Mouse (Mus musculus): Measurements from ENCODE around the gene Men1. TPM values are rescaled to one million over a fixed set of nuclear protein-coding genes. Genes with fewer than 3 reads are reported as not detected.
"Not testable (repeated sequence)": the region's sequence is repeated elsewhere in the genome, so short reads cannot be mapped to it uniquely, and the experiment has no call there.

Men1 gene
- total RNA-seq, 4 experiments from 2014 or later: 53.4 to 67.8 (median 64.5) TPM

- DNase-seq: no peak
Measured at GRCm38 (mm10) chr19:6305517-6306115, 29.2 kb upstream of the Men1 start.

DNA sequence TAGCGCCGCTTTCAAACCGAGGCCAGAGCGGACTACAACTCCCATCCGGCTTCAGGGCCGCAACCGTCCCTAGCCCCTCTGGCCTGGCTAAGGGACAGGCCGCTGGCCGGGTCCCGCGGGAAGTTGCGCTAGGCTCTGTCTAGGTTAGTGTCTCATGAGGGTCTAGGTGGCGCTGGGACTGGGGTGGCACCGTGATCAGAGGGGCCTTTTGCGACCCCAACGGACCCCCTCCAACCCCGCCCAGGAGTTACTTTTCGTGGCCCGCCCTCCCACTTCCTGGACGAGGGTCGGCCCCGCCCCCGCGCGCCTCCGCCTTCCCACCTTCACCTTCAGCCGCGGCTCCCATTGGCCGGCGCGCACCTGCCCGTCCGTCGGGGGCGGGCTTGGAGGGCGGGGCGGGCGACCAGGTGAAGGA is 28.6 kb upstream of the Men1 start, which contains the start of gene Cdc42bpg:
TSS of gene Cdc42bpg (plus strand) at position 320 of the 415 bp plus-strand sequence.
- peak; percentile 83 for DNase-seq

GRCm38 (mm10) chr19:6306586-6306985 is 28.2 kb upstream of the Men1 start:
- peak; percentile 66 for DNase-seq

GRCm38 (mm10) chr19:6307733-6308531 is 26.8 kb upstream of the Men1 start:
- no peak for DNase-seq

DNA sequence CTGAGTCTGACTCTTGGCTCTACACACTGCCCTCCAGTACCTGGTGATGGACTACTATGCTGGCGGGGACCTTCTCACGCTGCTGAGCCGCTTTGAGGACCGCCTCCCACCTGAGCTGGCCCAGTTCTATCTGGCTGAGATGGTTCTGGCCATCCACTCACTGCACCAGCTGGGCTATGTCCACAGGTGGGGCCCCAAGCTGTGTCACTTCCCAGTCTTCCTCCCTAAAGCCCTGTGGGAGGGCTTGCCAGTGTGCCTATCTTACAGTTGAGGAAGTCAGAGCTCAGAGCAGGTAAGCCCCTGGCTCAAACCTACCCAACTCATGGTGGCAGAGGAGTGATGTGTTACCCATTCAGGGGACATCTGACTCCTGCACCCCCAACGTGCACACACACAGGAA is 24.6 kb upstream of the Men1 start:
- DNase-seq: no peak

GRCm38 (mm10) chr19:6311783-6312182 is 23.0 kb upstream of the Men1 start:
- not testable (repeated sequence) for DNase-seq

DNA sequence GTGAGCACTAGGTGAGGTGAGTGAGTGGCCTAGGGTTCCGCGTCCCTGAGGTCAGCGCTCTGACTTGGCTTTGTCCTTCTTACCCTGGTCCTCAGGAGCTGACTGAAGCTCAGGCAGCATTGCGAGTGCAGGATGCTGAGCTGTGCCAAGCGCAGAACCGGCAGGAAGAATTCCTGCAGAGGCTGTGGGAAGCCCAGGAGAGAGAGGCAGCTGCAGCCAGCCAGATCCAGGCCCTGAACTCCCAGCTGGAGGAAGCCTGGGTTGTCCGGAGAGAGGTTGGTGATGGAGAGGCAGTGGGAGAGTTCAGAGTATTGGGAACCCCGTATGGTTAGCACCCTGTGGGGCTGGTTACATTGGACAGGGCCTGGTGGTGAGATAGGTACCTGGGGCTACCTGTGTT is 21.0 kb upstream of the Men1 start:
- DNase-seq: no peak

GRCm38 (mm10) chr19:6314513-6314912 is 20.3 kb upstream of the Men1 start:
- DNase-seq: no peak

DNA sequence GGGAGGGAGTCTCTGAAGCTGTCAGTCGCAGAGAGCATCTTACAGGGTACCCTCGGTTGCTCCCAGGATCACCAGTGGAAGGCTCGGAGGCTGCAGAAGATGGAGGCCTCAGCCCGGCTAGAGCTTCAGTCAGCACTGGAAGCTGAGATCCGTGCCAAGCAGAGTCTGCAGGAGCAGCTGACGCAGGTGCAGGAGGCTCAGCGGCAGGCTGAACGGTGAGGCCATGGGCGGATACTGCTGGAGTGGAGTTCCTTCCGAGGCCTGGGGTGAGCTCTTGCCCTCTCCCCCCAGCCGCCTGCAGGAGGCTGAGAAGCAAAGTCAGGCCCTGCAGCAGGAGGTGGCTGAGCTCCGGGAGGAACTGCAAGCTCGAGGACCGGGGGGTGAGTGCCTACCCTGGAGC is 19.2 kb upstream of the Men1 start:
- no peak for DNase-seq

GRCm38 (mm10) chr19:6318145-6318544 is 16.6 kb upstream of the Men1 start:
- no peak for DNase-seq

GRCm38 (mm10) chr19:6321358-6321757 is 13.4 kb upstream of the Men1 start:
- no peak for DNase-seq

GRCm38 (mm10) chr19:6321786-6322621 is 12.8 kb upstream of the Men1 start:
- DNase-seq: no peak

- no peak for DNase-seq
Measured at GRCm38 (mm10) chr19:6324751-6325150, 10.0 kb upstream of the Men1 start.

GRCm38 (mm10) chr19:6331178-6331577 is 3.6 kb upstream of the Men1 start:
- DNase-seq: no peak

- DNase-seq: no peak
Measured at GRCm38 (mm10) chr19:6331719-6332516, 2.9 kb upstream of the Men1 start.

DNA sequence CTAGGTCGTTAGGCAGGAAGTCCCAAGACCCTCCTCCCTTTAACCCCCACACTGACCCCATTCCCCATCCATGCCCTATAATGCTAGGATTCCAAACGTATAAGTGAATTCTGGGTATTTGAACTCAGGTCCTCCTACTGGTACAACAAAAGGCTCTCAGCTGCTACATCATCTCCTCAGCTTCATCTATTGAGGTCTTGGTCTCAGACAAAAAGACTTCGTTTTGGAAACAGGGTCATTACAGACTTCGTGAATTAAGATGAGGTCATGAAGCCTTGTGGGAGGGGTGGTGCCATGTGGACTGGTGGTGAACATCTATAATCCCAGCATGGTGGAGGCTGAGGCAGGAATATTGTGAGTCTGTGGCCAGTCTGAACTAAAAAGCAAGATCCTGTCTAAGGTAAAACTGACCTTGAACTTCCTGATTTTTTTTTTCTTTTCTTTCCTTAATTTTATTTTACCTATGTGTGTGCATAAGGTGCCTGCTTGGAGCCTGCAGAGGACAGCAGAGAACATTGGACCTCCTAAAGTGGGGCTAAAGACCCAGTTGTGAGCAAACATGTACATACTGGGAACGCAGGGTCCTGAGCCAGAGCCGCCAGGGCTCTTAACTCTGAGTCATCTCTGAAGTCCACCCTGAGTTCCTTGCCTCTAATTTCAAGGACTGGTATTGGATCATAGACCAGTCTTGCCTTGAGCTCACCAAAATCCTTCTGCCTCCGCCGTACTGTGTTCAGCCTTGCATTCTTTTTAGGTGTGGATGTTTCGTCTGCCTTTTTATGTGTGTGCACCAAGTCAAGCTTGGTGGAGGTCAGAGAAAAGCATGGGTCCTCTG is 801 bp upstream of the Men1 start:
- no peak for DNase-seq

DNA sequence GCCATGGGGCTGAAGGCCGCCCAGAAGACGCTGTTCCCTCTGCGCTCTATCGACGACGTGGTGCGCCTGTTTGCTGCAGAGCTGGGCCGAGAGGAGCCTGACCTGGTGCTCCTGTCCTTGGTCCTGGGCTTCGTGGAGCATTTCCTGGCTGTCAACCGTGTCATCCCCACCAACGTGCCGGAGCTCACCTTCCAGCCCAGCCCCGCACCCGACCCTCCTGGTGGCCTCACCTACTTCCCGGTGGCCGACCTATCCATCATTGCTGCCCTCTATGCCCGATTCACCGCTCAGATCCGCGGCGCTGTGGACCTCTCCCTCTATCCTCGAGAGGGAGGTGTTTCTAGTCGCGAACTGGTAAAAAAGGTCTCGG is 664 bp downstream of the Men1 start:
- no peak for DNase-seq

GRCm38 (mm10) chr19:6336920-6337319 is 2.1 kb downstream of the Men1 start:
- no peak for DNase-seq

DNA sequence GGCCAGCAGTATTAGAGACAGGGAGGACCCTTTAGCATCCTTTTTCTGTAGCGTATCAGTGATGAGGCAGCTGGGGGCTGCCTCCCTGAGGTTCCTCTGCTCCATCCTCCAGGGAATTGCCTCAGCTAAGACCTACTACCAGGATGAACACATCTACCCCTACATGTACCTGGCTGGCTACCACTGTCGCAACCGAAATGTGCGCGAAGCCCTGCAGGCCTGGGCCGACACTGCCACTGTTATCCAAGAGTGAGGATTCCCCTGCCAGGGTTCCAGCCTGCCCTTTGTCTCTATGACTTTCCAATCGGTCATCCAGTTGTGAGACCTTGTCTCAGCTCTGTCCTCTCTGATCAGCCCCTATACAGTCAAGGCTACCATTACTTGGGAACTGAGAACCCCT is 3.4 kb downstream of the Men1 start:
- DNase-seq: no peak

DNA sequence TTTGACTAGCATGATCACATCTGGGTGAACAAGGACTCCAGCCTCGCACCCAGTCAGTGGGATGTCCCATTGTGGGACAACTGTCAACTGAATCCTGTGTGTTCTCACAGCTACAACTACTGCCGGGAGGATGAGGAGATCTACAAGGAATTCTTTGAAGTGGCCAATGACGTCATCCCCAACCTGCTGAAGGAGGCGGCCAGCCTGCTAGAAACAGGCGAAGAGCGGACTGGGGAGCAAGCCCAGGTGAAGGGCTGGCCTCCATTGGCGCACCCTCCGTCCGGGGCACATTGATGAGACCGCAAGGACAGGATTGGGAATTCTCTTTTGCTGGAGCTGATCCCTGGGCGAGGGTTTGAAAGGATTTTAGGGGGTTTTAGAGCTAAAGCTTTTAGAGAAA is 3.9 kb downstream of the Men1 start:
- DNase-seq: no peak

DNA sequence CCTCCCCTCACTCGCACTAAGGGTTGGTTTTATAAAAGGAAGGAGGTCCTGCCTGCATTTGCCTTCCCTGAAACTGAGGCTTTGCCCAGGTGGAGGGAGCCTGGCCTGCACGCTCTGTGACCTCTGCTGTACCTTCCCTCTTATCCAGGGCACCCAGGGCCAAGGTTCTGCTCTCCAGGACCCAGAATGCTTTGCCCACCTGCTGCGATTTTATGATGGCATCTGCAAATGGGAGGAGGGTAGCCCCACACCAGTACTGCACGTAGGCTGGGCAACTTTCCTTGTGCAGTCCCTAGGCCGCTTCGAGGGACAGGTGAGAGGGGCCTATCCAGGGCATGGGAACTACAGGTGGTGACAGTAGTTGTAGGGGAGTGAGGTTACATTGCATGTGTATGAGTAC is 4.4 kb downstream of the Men1 start:
- no peak for DNase-seq

Measured in adrenal gland, adult 8-10 months (tissue).